Mouse (Mus musculus) ES-Bruce4 (cell line): ENCODE data around the gene Muc4.

ENCODE experiments used
- CTCF ChIP-seq: IDR thresholded peaks from one replicate; pipeline ENCODE4 v1.8.1; 2011; ENCODE audit warnings: low read depth, low read length
- EP300 ChIP-seq: IDR thresholded peaks from 2 replicates; pipeline ENCODE4 v1.6.1; 2011; ENCODE audit warnings: low read depth, low read length; ENCODE audit not compliant: insufficient read depth
- POLR2A ChIP-seq: IDR thresholded peaks from one replicate; pipeline ENCODE4 v1.8.1; 2011; ENCODE audit warnings: low read length; ENCODE audit not compliant: insufficient read depth

GRCm38 (mm10) chr16:32831501-32831900, 95.8 kb downstream of the Muc4 start:
- no peak for TF ChIP-seq CTCF
- TF ChIP-seq EP300: no peak
- no peak for TF ChIP-seq POLR2A
